Mouse (Mus musculus) embryonic fibroblast, embryonic 13.5 days (primary cell): ENCODE data around the gene Actc1. TPM values are rescaled to one million over a fixed set of nuclear protein-coding genes. Genes with fewer than 3 reads are reported as not detected.

Experiments used
- H3K27ac ChIP-seq: 2 replicates; pipeline ENCODE4 v1.5.1; 2012; ENCODE audit warnings: low read length, control low read depth, inconsistent platforms; ENCODE audit not compliant: insufficient read depth
- H3K4me1 ChIP-seq: 2 replicates; pipeline ENCODE4 v1.6.1; 2011; ENCODE audit warnings: low read length; ENCODE audit not compliant: control insufficient read depth, insufficient read depth
- H3K4me3 ChIP-seq: 2 replicates; pipeline ENCODE4 v1.5.1; 2011; ENCODE audit warnings: mild to moderate bottlenecking, control low read depth, low read length; ENCODE audit not compliant: insufficient read depth
- CTCF ChIP-seq: IDR thresholded peaks from 2 replicates; pipeline ENCODE4 v1.5.1; 2011; ENCODE audit warnings: mild to moderate bottlenecking, control low read depth, low read length, moderate library complexity, borderline replicate concordance; ENCODE audit not compliant: insufficient read depth
- POLR2A ChIP-seq: IDR thresholded peaks from 2 replicates; pipeline ENCODE4 v1.6.1; 2011; ENCODE audit warnings: low read depth, mild to moderate bottlenecking, control low read depth, low read length, moderate library complexity
- polyA plus RNA-seq: library from polyadenylated mRNA; stranded (reverse); fragments of >200 nt; gene quantifications from 2 replicates; pipeline ENCODE4 v1.2.4, GENCODE M21; 2011; ENCODE audit warnings: low read depth; ENCODE audit not compliant: missing spikeins, insufficient read length

The Actc1 gene
- 1.2 TPM in 1 of 2 replicates, not detected in the other for polyA plus RNA-seq

- Histone ChIP-seq H3K4me3 (no peak within 1 kb of the TSS), H3K4me1 (no peaks in the 10 kb centered on the region), H3K27ac (no peak within 1 kb of the TSS)
- TF ChIP-seq CTCF (no peak), POLR2A (no peak)
Measured at GRCm38 (mm10) chr2:114052696-114053598, at the start of gene Actc1. Gene Actc1 (minus strand): TSS chr2:114053548.

GRCm38 (mm10) chr2:114102471-114102870, 49.1 kb upstream of the Actc1 start:
- H3K4me3 ChIP-seq, result no peak overlapping the region
- TF ChIP-seq POLR2A (no peak), CTCF (no peak)

GRCm38 (mm10) chr2:114100834-114101233, 47.5 kb upstream of the Actc1 start:
- no peak overlapping the region for H3K4me3 ChIP-seq
- H3K4me1 ChIP-seq, result peaks cover 2% of the 10 kb centered on the region; the same call in 1 of the 2 replicates
- TF ChIP-seq POLR2A, result no peak
- no peak for TF ChIP-seq CTCF
- no peak overlapping the region for H3K27ac ChIP-seq

More at GRCm38 (mm10) chr2:114102471-114102870, 49.1 kb upstream of the Actc1 start:
- Histone ChIP-seq H3K4me1 (no peaks in the 10 kb centered on the region), H3K27ac (no peak overlapping the region)

- no peak overlapping the region for H3K27ac ChIP-seq
Measured at GRCm38 (mm10) chr2:114099816-114100215, 46.5 kb upstream of the Actc1 start.

GRCm38 (mm10) chr2:114099109-114099508, 45.8 kb upstream of the Actc1 start:
- TF ChIP-seq CTCF, result no peak
- TF ChIP-seq POLR2A, result no peak
- peaks cover 5% of the 10 kb centered on the region; the same call in 1 of the 2 replicates for H3K4me1 ChIP-seq
- H3K4me3 ChIP-seq, result no peak overlapping the region
- H3K27ac ChIP-seq, result no peak overlapping the region

More at GRCm38 (mm10) chr2:114099816-114100215, 46.5 kb upstream of the Actc1 start:
- TF ChIP-seq CTCF (no peak), POLR2A (no peak)
- Histone ChIP-seq H3K4me1 (peaks cover 5% of the 10 kb centered on the region; the same call in 1 of the 2 replicates), H3K4me3 (no peak overlapping the region)

- peaks cover 5% of the 10 kb centered on the region; the same call in 1 of the 2 replicates for H3K4me1 ChIP-seq
- H3K27ac ChIP-seq, result no peak overlapping the region
- no peak for TF ChIP-seq POLR2A
- TF ChIP-seq CTCF, result no peak
- no peak overlapping the region for H3K4me3 ChIP-seq
Measured at GRCm38 (mm10) chr2:114097627-114098026, 44.3 kb upstream of the Actc1 start.

GRCm38 (mm10) chr2:114096570-114096969, 43.2 kb upstream of the Actc1 start:
- Histone ChIP-seq H3K4me1 (peaks cover 5% of the 10 kb centered on the region; the same call in 1 of the 2 replicates), H3K27ac (no peak overlapping the region), H3K4me3 (no peak overlapping the region)
- TF ChIP-seq CTCF, result no peak
- TF ChIP-seq POLR2A, result no peak

GRCm38 (mm10) chr2:114095348-114095747, 42.0 kb upstream of the Actc1 start:
- H3K4me3 ChIP-seq, result no peak overlapping the region
- H3K27ac ChIP-seq, result peak overlapping the region; percentile 6; the same call in 1 of the 2 replicates
- H3K4me1 ChIP-seq, result peaks cover 5% of the 10 kb centered on the region; the same call in 1 of the 2 replicates
- TF ChIP-seq CTCF, result no peak
- no peak for TF ChIP-seq POLR2A

- H3K4me3 ChIP-seq, result no peak overlapping the region
- TF ChIP-seq CTCF, result peak; percentile 21; the same call in 1 of the 2 replicates
- TF ChIP-seq POLR2A, result no peak
- peaks cover 5% of the 10 kb centered on the region; the same call in 1 of the 2 replicates for H3K4me1 ChIP-seq
- peak overlapping the region; percentile 6; the same call in 1 of the 2 replicates for H3K27ac ChIP-seq
Measured at GRCm38 (mm10) chr2:114094696-114095095, 41.3 kb upstream of the Actc1 start.
